Mouse (Mus musculus) leukemia stem cell, adult 10-12 weeks (primary cell): ENCODE results near the gene Vmn2r20. TPM values are rescaled to one million over a fixed set of nuclear protein-coding genes. Genes with fewer than 3 reads are reported as not detected.

Experiments used
- polyA plus RNA-seq: library from polyadenylated mRNA; stranded (reverse); fragments of >175 nt; gene quantifications from 2 replicates; pipeline ENCODE4 v1.2.3, GENCODE M21; 2012; ENCODE audit warnings: low replicate concordance

Gene Vmn2r20
- 0.01 TPM in 1 of 2 replicates, not detected in the other for polyA plus RNA-seq

DNA sequence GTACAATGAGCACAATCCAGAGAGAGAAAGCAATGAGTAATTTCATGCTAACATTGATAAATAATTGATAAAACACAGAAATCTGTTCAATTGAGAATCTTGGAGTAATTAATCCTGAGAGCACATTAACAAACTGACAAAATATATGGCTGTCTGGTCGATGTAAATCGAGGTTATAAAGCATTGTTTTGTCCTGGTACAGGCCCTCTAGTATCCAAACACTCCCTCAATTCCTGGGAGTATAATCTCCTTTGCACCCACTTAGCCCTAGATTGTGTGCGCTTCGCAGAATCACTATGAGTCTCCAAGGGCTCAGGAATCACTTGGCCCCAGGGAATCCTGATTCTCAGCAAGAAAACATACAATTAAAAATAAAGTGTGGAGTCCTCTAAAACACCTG, at the start of gene Vmn2r20:
Gene Vmn2r20 (minus strand): TSS at position 101 of the 400 bp plus-strand sequence.

Other genes starting within 250 kb of the Vmn2r20 start
- not detected in 2 replicates for gene Clec4b2, start 245.2 kb downstream of the Vmn2r20 start, polyA plus RNA-seq
- 2.4 TPM in 1 of 2 replicates, not detected in the other for gene Clec4n, start 188.3 kb downstream of the Vmn2r20 start, polyA plus RNA-seq
- 0.14 TPM in 1 of 2 replicates, not detected in the other for gene Clec4d, start 156.0 kb downstream of the Vmn2r20 start, polyA plus RNA-seq
- 0.13 TPM in 1 of 2 replicates, not detected in the other for gene Clec4e, start 128.2 kb downstream of the Vmn2r20 start, polyA plus RNA-seq
- not detected in 2 replicates for gene Vmn2r19, start 109.8 kb downstream of the Vmn2r20 start, polyA plus RNA-seq
- not detected in 2 replicates for gene Vmn2r21, start 115.3 kb upstream of the Vmn2r20 start, polyA plus RNA-seq
- not detected in 2 replicates for gene Vmn2r22, start 232.6 kb upstream of the Vmn2r20 start, polyA plus RNA-seq